Mouse (Mus musculus) ES-CJ7 (cell line): Measurements from ENCODE around the gene Impg1.

ENCODE experiments used
- DNase-seq: peaks from one replicate; pipeline ENCODE4 v3.0.0; 2011; ENCODE audit warnings: low read depth, low spot score

The Impg1 gene

GRCm38 (mm10) chr9:80465381-80465780, at the start of gene Impg1:
TSS of gene Impg1 (minus strand) at chr9:80465481.
- DNase-seq, result no peak

DNA sequence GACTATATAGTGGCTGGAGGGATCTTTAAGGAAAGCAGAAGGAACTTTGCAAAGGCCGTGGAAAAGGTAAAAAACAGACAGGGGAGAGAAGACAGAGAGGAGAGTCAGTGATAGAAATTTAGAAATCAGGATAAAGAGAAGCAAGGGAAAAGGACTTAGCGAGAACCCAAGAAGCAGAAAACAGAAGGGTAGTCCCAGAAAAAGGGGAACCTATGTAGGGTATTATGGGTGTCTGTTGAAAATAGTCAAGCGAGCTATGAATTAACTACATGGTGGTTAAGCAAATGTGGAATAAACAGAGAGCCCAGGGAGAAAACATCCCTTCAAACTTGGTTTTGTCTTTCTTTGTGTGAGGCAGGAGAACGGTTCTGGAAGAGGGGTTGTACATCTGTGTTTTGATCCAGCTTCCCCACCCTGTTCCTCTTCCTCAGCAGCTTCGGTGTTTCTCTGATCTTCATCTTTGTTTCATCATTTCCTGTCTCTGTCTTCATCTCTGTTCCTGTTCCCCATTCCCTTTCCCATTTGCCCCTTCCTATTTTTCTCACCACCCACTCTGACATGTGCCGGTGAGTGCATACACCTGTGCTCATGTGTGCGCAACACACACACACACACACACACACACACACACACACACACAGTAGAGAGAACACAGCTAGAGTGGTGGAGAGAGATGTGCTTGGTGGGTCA, 44.3 kb upstream of the Impg1 start:
- DNase-seq, result no peak

- DNase-seq, result peak; percentile 9
Observed at GRCm38 (mm10) chr9:80504496-80505012, 39.3 kb upstream of the Impg1 start.

DNA sequence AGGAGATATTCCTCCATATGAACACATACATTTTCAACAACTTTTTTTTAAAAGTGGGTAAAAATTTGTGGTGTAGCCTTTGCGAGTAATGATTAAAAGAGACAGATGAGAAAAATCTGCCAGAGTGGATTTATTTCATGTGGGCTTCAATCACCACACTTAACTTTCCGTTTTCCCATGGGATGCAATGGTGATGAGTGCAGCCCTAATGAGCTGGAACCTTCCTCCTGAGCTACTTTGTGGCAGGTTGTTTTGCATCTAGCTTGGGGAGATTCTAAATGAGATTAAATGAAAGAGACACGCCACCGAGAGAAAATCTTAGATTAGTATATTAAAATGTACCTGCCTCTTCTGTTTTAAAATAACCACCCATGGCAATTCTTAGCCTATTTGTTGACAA, 26.3 kb upstream of the Impg1 start:
- no peak for DNase-seq

DNA sequence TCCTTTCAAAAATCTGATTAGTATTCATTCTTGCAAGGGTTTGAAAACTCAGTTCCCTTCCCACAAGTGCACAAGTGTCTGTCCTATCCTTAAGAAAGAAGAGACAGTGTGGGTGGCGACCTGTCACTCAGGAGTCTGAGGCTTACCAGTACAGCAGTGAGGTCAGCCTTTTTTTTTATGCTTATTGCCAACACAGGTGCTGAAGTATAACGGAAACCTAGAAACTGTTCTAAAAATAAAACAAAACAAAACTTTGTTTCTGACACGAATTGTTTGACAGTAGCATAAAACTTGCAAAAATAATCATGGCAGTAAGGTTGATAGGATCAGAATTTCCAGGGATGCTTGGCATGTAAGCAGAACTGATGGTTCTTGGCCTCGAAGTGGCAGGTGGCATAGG, 4.9 kb downstream of the Impg1 start:
- no peak for DNase-seq

DNA sequence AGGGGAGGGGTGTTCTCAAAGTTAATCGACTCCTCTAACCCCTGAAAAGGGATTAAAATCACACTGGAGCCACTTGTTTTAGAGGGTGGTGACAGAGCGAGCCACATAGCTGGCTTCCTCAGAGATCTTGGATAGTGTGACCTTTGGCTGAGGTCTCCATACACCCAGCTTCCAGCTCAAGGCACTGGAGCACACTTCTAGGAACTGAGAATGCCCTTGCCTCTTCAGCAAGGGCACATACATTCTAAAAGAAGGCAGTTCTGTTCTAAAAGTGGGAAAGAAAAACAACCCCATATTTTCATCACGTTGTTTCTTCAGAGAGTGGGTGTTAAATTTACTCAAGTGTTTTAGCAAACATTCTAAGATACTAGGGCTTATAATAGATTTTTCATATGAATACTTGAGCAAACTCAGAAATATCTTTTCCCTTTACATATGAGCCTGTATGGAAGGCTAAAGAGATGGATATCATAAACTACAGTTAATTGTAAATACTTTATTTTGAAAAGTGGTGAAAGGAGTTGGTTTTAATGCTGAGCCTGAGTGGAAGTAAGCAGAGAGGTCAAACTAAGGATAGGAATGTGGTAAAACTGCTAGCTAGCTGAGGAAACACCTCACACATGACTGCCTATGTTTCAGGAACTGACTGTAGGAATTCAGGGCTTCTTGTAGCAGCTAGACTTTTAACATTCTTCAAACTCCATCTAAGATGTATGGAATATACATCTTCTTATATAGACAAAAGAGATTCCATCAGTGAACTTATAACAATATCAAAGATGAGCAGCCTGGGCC, 14.6 kb downstream of the Impg1 start:
- no peak for DNase-seq

- DNase-seq, result no peak
Observed at GRCm38 (mm10) chr9:80441096-80441710, 24.1 kb downstream of the Impg1 start.

- peak; percentile 59 for DNase-seq
Observed at GRCm38 (mm10) chr9:80391404-80391803, 73.9 kb downstream of the Impg1 start.

DNA sequence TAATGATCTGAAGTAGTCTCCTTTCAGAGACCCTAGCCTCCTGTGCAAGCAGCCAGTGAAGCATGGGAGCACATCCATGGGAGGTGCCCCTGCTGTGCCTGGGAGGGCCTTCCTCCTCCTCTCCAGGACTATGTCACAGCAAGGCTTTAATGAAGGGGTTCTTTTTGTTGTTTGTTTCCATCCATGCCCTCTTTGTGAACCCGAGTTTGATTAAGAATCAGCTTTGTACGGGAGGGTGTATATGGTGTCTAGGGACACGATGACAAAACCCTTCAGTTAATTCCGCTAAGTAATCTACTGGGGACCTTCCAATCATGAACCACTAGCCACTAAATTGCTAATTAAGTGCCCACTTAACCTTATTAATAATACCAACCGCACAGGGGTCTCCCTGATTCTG, 74.3 kb downstream of the Impg1 start:
- peak; percentile 6 for DNase-seq

GRCm38 (mm10) chr9:80387890-80388289, 77.4 kb downstream of the Impg1 start:
- DNase-seq, result no peak

DNA sequence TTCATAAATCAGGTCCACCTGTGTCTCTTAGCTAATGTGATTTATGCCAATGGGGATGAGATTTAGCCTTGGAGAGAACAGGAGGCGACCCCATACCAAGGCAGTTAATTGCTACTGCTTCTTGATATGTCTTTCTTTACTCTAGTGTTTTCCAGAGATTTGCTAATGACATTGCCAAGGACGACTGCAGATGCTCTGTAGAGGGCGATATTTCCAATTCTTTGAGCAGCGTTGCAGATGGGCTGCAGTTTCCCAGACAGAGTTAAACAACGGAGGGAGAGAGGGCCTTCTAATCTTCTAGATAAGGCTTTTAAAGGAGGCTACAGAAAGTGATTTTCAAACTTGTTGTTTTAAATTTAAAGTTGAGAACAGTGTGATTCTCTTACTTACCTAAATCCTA, 78.8 kb downstream of the Impg1 start:
- peak; percentile 54 for DNase-seq

GRCm38 (mm10) chr9:80386000-80386399, 79.3 kb downstream of the Impg1 start:
- peak; percentile 84 for DNase-seq

DNA sequence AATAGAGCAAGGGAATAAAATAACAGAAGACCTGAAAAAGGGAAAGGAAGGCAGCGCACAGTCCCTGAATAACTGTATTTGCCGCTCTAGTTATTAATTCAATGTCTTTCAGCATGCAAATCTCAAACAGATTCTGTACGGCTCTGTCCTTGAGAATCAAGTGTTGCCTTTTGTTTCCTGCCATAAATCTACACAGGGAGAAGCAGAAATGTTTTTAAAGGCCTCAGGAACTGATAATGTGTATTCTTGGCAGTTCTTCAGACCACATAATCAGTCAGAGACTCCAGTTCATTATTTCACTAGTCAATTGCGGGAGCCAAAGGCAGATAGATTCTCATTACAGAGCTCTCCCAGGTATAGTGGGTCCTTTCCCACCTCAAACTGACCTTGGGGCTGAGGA, 82.6 kb downstream of the Impg1 start:
- DNase-seq, result no peak

GRCm38 (mm10) chr9:80380078-80380645, 85.1 kb downstream of the Impg1 start:
- no peak for DNase-seq

DNA sequence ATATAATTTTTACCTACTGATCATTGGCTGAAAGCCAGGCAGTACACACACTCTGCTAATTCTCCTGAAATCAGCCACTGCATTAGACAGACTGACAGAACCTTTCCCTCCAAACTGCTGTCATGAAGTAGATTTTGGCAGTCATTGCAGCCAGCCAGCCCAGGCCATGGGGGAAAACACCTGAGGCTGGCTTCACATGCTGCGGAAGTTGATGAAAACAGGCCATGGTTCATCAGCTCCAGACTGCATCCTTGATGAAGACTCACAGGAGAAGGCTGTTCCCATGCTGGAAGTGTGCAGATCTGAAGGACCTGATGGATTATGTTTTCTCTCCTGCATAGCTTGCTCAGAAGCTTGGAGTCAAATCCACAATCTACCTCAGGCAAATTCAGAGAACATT, 91.2 kb downstream of the Impg1 start:
- no peak for DNase-seq

DNA sequence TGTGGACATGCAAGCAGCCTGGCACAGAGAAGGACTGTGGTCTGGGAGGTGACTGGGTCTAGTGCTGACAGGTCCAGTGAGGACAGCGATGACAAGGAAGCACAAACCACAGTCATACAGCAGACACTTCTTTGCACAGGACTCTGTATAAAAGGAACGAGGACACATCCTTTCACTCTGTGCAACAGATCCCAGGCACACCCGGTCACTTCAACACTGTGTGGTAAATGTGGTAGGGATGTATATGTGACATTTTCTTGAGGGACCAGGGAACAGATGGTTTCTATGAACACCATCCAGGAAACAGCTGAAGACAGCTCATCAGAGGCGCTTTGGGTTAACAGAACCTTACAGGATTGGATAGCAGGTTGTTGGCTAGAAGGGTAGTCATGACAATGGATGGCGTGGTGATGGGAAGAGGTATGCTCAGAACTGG, 92.0 kb downstream of the Impg1 start:
- DNase-seq, result no peak

DNA sequence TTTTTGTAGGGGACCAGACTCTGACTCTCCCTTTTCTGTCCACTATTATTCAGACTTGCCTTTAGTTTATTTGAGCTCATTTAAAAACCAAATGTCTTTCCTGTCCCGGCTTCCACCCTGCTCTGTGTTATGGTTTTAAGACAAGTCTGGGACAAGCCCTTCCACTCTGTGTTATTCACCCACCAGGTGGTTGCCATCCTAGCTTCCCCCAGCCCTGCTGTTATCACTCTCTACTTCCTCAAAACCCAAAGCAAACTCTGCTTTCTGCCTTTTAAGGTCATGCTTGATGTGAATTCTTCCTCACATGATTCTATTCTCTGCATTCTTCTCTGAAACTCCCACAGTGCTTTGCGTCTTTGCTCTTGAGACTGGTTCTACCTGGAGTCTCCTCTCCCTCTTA, 96.6 kb downstream of the Impg1 start:
- DNase-seq, result peak; percentile 9

DNA sequence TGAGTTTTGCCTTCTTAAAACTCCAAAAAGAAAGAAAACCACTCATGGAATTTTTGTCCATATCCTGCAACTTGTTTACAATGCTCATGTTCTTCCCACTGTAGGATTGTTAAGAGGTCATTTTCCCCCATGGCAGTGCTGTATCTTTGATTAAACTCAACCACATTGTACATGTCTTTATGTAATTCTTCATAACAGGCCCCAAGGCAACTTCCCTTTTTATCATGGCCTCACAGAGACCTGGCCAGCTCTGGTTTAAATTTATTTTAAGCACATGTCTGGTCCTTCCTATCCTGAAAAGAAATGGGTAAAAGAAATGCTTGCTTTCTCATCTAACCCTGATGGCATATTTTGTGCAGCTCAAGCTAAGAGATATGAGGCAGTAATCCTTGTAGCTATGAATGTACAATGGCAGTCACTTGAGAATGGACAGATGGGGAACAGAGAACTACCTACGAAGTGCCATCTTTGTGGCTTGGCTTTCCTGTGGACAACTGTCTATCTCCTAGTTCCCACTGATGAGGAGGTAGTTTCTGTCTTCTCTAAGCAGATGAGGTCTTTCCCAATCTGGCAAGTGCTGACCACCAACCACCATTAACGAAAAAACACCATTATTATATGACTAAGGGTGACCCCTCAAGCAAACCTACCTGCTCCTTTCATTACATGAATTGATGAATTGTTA, 97.6 kb downstream of the Impg1 start:
- DNase-seq, result no peak

DNA sequence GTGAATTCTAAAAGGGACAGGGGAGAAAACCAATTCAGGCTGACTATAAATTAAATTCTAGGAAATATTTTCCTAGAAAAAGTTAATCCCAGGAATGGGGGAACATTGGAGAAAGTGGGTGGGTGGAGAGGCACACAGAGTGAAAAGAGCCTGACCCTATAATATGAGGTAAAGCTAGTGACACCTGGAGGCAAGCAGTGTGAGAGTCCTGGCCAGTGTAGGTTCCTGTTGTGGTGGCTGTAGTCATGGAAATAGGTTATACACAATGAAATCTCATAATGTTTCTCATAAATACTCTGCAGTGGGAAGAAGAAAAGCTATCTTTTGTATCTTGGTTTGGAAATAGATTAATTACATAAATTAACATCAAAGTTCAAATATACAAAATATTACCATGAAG, 105.2 kb downstream of the Impg1 start:
- no peak for DNase-seq

DNA sequence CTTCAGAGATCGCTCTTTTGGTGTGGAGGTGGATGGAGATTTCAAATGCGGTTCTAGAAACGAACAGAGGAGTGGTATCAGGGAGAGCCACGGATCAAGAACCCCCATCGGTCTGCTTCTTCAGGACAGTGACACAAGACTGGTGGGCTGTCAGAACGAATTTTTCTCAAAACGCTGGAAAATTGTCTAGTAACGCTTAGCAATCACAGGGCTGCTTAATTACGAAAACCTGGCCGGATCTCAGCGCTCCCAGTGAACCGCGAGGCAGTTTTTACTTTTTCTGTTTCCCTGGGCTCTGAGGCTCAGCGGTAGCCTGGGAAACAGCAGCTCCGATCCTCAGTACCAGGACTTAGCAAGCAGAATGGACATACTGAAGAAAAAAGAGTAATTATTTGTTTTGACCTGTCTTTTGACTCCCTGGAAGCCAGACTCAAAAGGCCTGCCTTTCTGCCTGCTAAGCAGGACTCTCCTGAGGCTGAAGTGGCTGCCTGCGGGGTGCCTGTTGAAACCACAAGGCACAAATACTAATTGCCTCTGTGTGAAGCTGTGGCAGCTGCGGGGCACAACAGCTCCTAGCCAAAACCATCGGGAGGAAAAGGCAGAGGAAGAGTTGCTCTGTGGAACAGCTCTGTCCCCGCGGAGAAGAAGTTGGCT, 113.5 kb downstream of the Impg1 start:
- no peak for DNase-seq

GRCm38 (mm10) chr9:80351295-80351677, 114.0 kb downstream of the Impg1 start:
- DNase-seq, result no peak
